Mouse (Mus musculus) MEL (cell line): ENCODE results near the gene Maf. TPM values are rescaled to one million over a fixed set of nuclear protein-coding genes. Genes with fewer than 3 reads are reported as not detected.

Source experiments
- DNase-seq: peaks from one replicate; pipeline ENCODE4 v3.0.0; 2011; ENCODE audit warnings: low read depth, low spot score
- H3K27ac ChIP-seq: 2 replicates; pipeline ENCODE4 v1.5.1; 2012; ENCODE audit warnings: low read depth, mild to moderate bottlenecking, control low read depth, low read length, moderate library complexity; ENCODE audit not compliant: control insufficient read depth
- H3K27me3 ChIP-seq, 2 experiments: fragments of 150-350 bp in 1 of 2; sonication (generic) in 1 of 2; 2 replicates each; pipeline ENCODE4 v1.6.1; 2012; ENCODE audit warnings: low read length in 2 of 2, mild to moderate bottlenecking in 2 of 2, improper control_type of control experiment in 1 of 2, moderate library complexity in 1 of 2; ENCODE audit not compliant: insufficient read depth in 2 of 2, control insufficient read depth in 1 of 2
- H3K36me3 ChIP-seq, 2 experiments: 2 replicates each; pipeline ENCODE4 v1.6.1; 2012 to 2014; ENCODE audit warnings: low read length in 2 of 2, improper control_type of control experiment in 1 of 2, inconsistent platforms in 1 of 2, mild to moderate bottlenecking in 1 of 2; ENCODE audit not compliant: insufficient read depth in 2 of 2, control insufficient read depth in 1 of 2
- H3K4me1 ChIP-seq, 2 experiments: fragments of 150-350 bp in 1 of 2; sonication (generic) in 1 of 2; 2 replicates each; pipeline ENCODE4 v1.6.1; 2012; ENCODE audit warnings: low read length in 2 of 2, improper control_type of control experiment in 1 of 2, mild to moderate bottlenecking in 1 of 2; ENCODE audit not compliant: insufficient read depth in 2 of 2, control insufficient read depth in 1 of 2
- H3K4me3 ChIP-seq, 2 experiments: fragments of 150-350 bp in 1 of 2; sonication (generic) in 1 of 2; 2 replicates each; pipeline ENCODE4 v1.5.1; 2012; ENCODE audit warnings: low read depth in 2 of 2, low read length in 2 of 2, mild to moderate bottlenecking in 2 of 2, moderate library complexity in 2 of 2, control low read depth in 1 of 2, improper control_type of control experiment in 1 of 2; ENCODE audit not compliant: control insufficient read depth in 1 of 2, insufficient read depth in 1 of 2
- H3K79me2 ChIP-seq: 2 replicates; pipeline ENCODE4 v1.6.1; 2012; ENCODE audit warnings: mild to moderate bottlenecking, low read length, moderate library complexity; ENCODE audit not compliant: control insufficient read depth, poor library complexity, insufficient read depth
- H3K9ac ChIP-seq: 2 replicates; pipeline ENCODE4 v1.6.1; 2012; ENCODE audit warnings: low read depth, mild to moderate bottlenecking, control low read depth, low read length, moderate library complexity; ENCODE audit not compliant: control insufficient read depth, poor library complexity, severe bottlenecking
- H3K9me3 ChIP-seq: fragments of 150-350 bp; sonication (generic); replicated peaks from 2 replicates; pipeline ENCODE4 v1.6.1; 2012; ENCODE audit warnings: mild to moderate bottlenecking, low read length, improper control_type of control experiment, moderate library complexity; ENCODE audit not compliant: insufficient read depth
- CHD1 ChIP-seq: IDR thresholded peaks from 2 replicates; pipeline ENCODE4 v1.6.1; 2012; ENCODE audit warnings: low read depth, mild to moderate bottlenecking, inconsistent platforms, low read length, improper control_type of control experiment
- CHD2 ChIP-seq: IDR thresholded peaks from 2 replicates; pipeline ENCODE4 v1.6.1; 2011; ENCODE audit warnings: low read length, improper control_type of control experiment
- CTCF ChIP-seq, 3 experiments: IDR thresholded peaks in 2 of 3; conservative IDR thresholded peaks in 1 of 3; 2 replicates each; pipeline ENCODE4 v1.5.1; 2011 to 2012; ENCODE audit warnings: low read length in 3 of 3, low read depth in 2 of 3, mild to moderate bottlenecking in 2 of 3, improper control_type of control experiment in 1 of 3, inconsistent platforms in 1 of 3, mixed read lengths in 1 of 3, moderate library complexity in 1 of 3; ENCODE audit not compliant: control insufficient read depth in 1 of 3, insufficient read depth in 1 of 3, poor library complexity in 1 of 3, severe bottlenecking in 1 of 3
- ETS1 ChIP-seq: IDR thresholded peaks from 2 replicates; pipeline ENCODE4 v1.6.1; 2012; ENCODE audit warnings: low read depth, mild to moderate bottlenecking, inconsistent platforms, low read length, improper control_type of control experiment, moderate library complexity
- GATA1 ChIP-seq: IDR thresholded peaks from 2 replicates; pipeline ENCODE4 v1.6.1; 2011; ENCODE audit warnings: low read depth, low read length, improper control_type of control experiment
- HCFC1 ChIP-seq: IDR thresholded peaks from 2 replicates; pipeline ENCODE4 v1.6.1; 2012; ENCODE audit warnings: low read depth, mild to moderate bottlenecking, inconsistent platforms, low read length, improper control_type of control experiment, moderate library complexity
- MAX ChIP-seq: IDR thresholded peaks from 2 replicates; pipeline ENCODE4 v1.6.1; 2011; ENCODE audit warnings: low read length, improper control_type of control experiment
- POLR2AphosphoS5 ChIP-seq: IDR thresholded peaks from 2 replicates; pipeline ENCODE4 v1.6.1; 2012; ENCODE audit warnings: low read depth, borderline replicate concordance, mild to moderate bottlenecking, inconsistent platforms, low read length, moderate library complexity, mixed read lengths
- RAD21 ChIP-seq: IDR thresholded peaks from 2 replicates; pipeline ENCODE4 v1.6.1; 2011; ENCODE audit warnings: mild to moderate bottlenecking, low read depth, low read length, improper control_type of control experiment
- TCF12 ChIP-seq: IDR thresholded peaks from 2 replicates; pipeline ENCODE4 v1.6.1; 2014; ENCODE audit warnings: low read depth, mild to moderate bottlenecking, inconsistent platforms, low read length, improper control_type of control experiment, moderate library complexity
- ZKSCAN1 ChIP-seq: IDR thresholded peaks from 2 replicates; pipeline ENCODE4 v1.6.1; 2012; ENCODE audit warnings: low read depth, mild to moderate bottlenecking, inconsistent platforms, low read length, improper control_type of control experiment, moderate library complexity
- ZMIZ1 ChIP-seq: IDR thresholded peaks from 2 replicates; pipeline ENCODE4 v1.6.1; 2012; ENCODE audit warnings: low read depth, mild to moderate bottlenecking, inconsistent platforms, low read length, improper control_type of control experiment, moderate library complexity
- polyA plus RNA-seq, 2 experiments: library from polyadenylated mRNA; stranded (reverse) in 1 of 2; unstranded in 1 of 2; fragments of >175 nt in 1 of 2; fragments of >200 nt in 1 of 2; gene quantifications; 2 replicates each; pipeline versions ENCODE4 v1.2.1 to v1.2.4; 2012; ENCODE audit warnings: low replicate concordance in 2 of 2, low read depth in 1 of 2; ENCODE audit not compliant: insufficient read length in 2 of 2, insufficient read depth in 1 of 2, missing spikeins in 1 of 2
- total RNA-seq: library from RNA; depleted of rRNA; stranded (reverse); fragments of 300-350 nt; gene quantifications from 2 replicates; pipeline ENCODE4 v1.2.3, GENCODE M21; 2012

The Maf gene
- total and polyA plus RNA-seq, 3 experiments = not detected

GRCm38 (mm10) chr8:115705591-115706110, 1.9 kb downstream of the Maf start:
- Histone ChIP-seq H3K4me3 (no peak overlapping the region), H3K27me3 (no peaks in the 10 kb centered on the region), H3K36me3 (no peaks in the 10 kb centered on the region), H3K9me3 (no peaks in the 10 kb centered on the region), H3K9ac (no peak overlapping the region), H3K79me2 (no peaks in the 10 kb centered on the region), H3K4me1 (no peaks in the 10 kb centered on the region), H3K27ac (no peak overlapping the region)
- no peak for DNase-seq
- TF ChIP-seq HCFC1 (no peak), CHD1 (no peak)
- TF ChIP-seq, all 39 proteins: peak for 0

GRCm38 (mm10) chr8:115703056-115703455, 4.5 kb downstream of the Maf start:
- no peak for DNase-seq
- H3K79me2 ChIP-seq = no peaks in the 10 kb centered on the region
- TF ChIP-seq POLR2AphosphoS5 (no peak), ZKSCAN1 (no peak)
- TF ChIP-seq, all 39 proteins: peak for 0
- Histone ChIP-seq H3K4me1 (no peaks in the 10 kb centered on the region), H3K27me3 (no peaks in the 10 kb centered on the region), H3K9me3 (no peaks in the 10 kb centered on the region), H3K9ac (no peak overlapping the region), H3K27ac (no peak overlapping the region), H3K36me3 (no peaks in the 10 kb centered on the region), H3K4me3 (no peak overlapping the region)

DNA sequence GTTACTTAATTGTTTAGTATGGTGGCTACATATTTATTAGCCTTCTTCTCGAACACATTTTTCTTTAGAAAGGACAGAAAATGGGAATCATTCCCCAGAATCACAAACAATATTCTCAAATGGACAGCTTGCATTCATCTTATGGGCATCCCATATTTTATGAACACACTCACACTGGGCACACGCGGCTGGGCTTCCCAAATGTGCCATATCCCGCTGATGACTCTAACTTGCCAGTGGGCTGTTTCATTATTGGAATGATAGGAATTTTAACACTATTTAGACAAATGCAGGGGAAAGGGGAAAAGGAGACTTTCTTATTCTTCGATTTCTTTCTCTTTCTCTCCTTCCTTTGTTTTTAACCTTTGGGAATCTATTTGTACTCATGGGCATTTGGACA, 6.6 kb downstream of the Maf start:
- no peaks in the 10 kb centered on the region for H3K9me3 ChIP-seq
- H3K4me1 ChIP-seq = no peaks in the 10 kb centered on the region
- no peaks in the 10 kb centered on the region for H3K27me3 ChIP-seq
- no peak overlapping the region for H3K27ac ChIP-seq
- H3K36me3 ChIP-seq = no peaks in the 10 kb centered on the region
- TF ChIP-seq TCF12 (no peak), ETS1 (no peak), MAX (no peak), CHD2 (no peak), GATA1 (no peak), ZMIZ1 (no peak), CTCF (IDR thresholded peaks at IDR 0.05 in 2 of 3, conservative IDR thresholded peaks at IDR 0.05 in 1 of 3; ENCODE audit: control insufficient read depth in 1 of 3, insufficient read depth in 1 of 3, low read depth in 2 of 3, low read length in 3 of 3, poor library complexity in 1 of 3, severe bottlenecking in 1 of 3) (no peak), POLR2AphosphoS5 (no peak), RAD21 (no peak)
- no peaks in the 10 kb centered on the region for H3K79me2 ChIP-seq
- no peak overlapping the region for H3K9ac ChIP-seq
- DNase-seq = no peak
- no peak overlapping the region for H3K4me3 ChIP-seq
